Mouse (Mus musculus) midbrain, embryonic 15.5 days (tissue): ENCODE measurements around the gene A730015C16Rik. TPM values are rescaled to one million over a fixed set of nuclear protein-coding genes. Genes with fewer than 3 reads are reported as not detected.

Experiments
- ATAC-seq: fragments of 200-750 bp; cut with Nextera tagmentation; replicated peaks from 2 replicates; pipeline ENCODE4 v1.8.0; 2017; ENCODE audit warnings: moderate TSS enrichment
- H3K27ac ChIP-seq: fragments of 300-500 bp; sonication (generic); 2 replicates; pipeline ENCODE4 v1.5.1; 2015; ENCODE audit warnings: mild to moderate bottlenecking, inconsistent platforms
- H3K27me3 ChIP-seq: fragments of 300-500 bp; sonication (generic); replicated peaks from 2 replicates; pipeline ENCODE4 v1.6.1; 2015; ENCODE audit warnings: inconsistent platforms
- H3K36me3 ChIP-seq: fragments of 300-500 bp; sonication (generic); replicated peaks from 2 replicates; pipeline ENCODE4 v1.6.1; 2015; ENCODE audit warnings: inconsistent platforms
- H3K4me1 ChIP-seq: fragments of 300-500 bp; sonication (generic); 2 replicates; pipeline ENCODE4 v1.6.1; 2015; ENCODE audit warnings: inconsistent platforms
- H3K4me2 ChIP-seq: fragments of 300-500 bp; sonication (generic); 2 replicates; pipeline ENCODE4 v1.6.1; 2015; ENCODE audit warnings: inconsistent platforms, mild to moderate bottlenecking, moderate library complexity
- H3K4me3 ChIP-seq: fragments of 300-500 bp; sonication (generic); 2 replicates; pipeline ENCODE4 v1.5.1; 2015; ENCODE audit warnings: mild to moderate bottlenecking, inconsistent platforms
- H3K9ac ChIP-seq: fragments of 300-500 bp; sonication (generic); 2 replicates; pipeline ENCODE4 v1.6.1; 2015; ENCODE audit warnings: mild to moderate bottlenecking, inconsistent platforms
- H3K9me3 ChIP-seq: fragments of 300-500 bp; sonication (generic); 2 replicates; pipeline ENCODE4 v1.6.1; 2016; ENCODE audit warnings: inconsistent platforms
- WGBS: fragments of 180-500 bp; shearing (Covaris S2); methylation state at CpG from one replicate; pipeline ENCODE4 v1.1.7; 2015; ENCODE audit warnings: mixed read lengths; 5-methylcytosine and 5-hydroxymethylcytosine counted together
- polyA plus RNA-seq: library from polyadenylated mRNA; unstranded; fragments of >200 nt; fragmentation: Nextera tagmentation; extraction: Ambion mirVana; gene quantifications from 2 replicates; pipeline ENCODE4 v1.2.1, GENCODE M21; 2015

The A730015C16Rik gene
- polyA plus RNA-seq, 1 experiment from 2014 or later: 1.3 TPM

- Histone ChIP-seq H3K36me3 (peaks cover 3% of the 10 kb centered on the region), H3K4me2 (no peak overlapping the region), H3K27me3 (no peaks in the 10 kb centered on the region), H3K9me3 (no peaks in the 10 kb centered on the region), H3K4me3 (no peak overlapping the region), H3K27ac (no peak overlapping the region), H3K4me1 (no peaks in the 10 kb centered on the region), H3K9ac (no peak overlapping the region)
- 0 out of 2 replicates have a peak, but pooled peaks have one; percentile 33 for ATAC-seq
- 46% methylated on average over 6 of the region's 6 CpGs for WGBS
These were observed 36.9 kb downstream of the A730015C16Rik start for GRCm38 (mm10) chr4:108811550-108811949.

GRCm38 (mm10) chr4:108811142-108811541, 37.3 kb downstream of the A730015C16Rik start:
- no peaks in the 10 kb centered on the region for H3K9me3 ChIP-seq
- 70% methylated on average over 4 of the region's 4 CpGs for WGBS
- no peak overlapping the region for H3K9ac ChIP-seq
- H3K36me3 ChIP-seq: peaks cover 3% of the 10 kb centered on the region
- no peaks in the 10 kb centered on the region for H3K27me3 ChIP-seq
- 0 out of 2 replicates have a peak, but pooled peaks have one; percentile 27 for ATAC-seq
- no peak overlapping the region for H3K27ac ChIP-seq
- H3K4me2 ChIP-seq: no peak overlapping the region
- no peak overlapping the region for H3K4me3 ChIP-seq
- no peaks in the 10 kb centered on the region for H3K4me1 ChIP-seq

GRCm38 (mm10) chr4:108803535-108803934, 44.9 kb downstream of the A730015C16Rik start:
- Histone ChIP-seq H3K4me1 (no peaks in the 10 kb centered on the region), H3K27ac (no peak overlapping the region), H3K27me3 (no peaks in the 10 kb centered on the region), H3K36me3 (no peaks in the 10 kb centered on the region), H3K4me2 (no peak overlapping the region), H3K9me3 (no peaks in the 10 kb centered on the region), H3K9ac (no peak overlapping the region), H3K4me3 (no peak overlapping the region)
- ATAC-seq: no peak
- 77% methylated on average over 2 of the region's 2 CpGs for WGBS

- ATAC-seq: no peak
- Histone ChIP-seq H3K4me3 (no peak overlapping the region), H3K4me2 (no peak overlapping the region), H3K27ac (no peak overlapping the region), H3K9me3 (no peaks in the 10 kb centered on the region), H3K9ac (no peak overlapping the region), H3K27me3 (no peaks in the 10 kb centered on the region), H3K4me1 (no peaks in the 10 kb centered on the region), H3K36me3 (no peaks in the 10 kb centered on the region)
- 54% methylated on average over 2 of the region's 2 CpGs for WGBS
These were observed 50.2 kb downstream of the A730015C16Rik start for GRCm38 (mm10) chr4:108798083-108798830.

Other genes with a start within 250 kb of the A730015C16Rik start
- gene Cc2d1b, start 228.7 kb downstream of the A730015C16Rik start, polyA plus RNA-seq: 19.7 and 24.4 TPM in 2 replicates
- gene 3110021N24Rik, start 129.0 kb downstream of the A730015C16Rik start, polyA plus RNA-seq: 1.9 and 2.2 TPM in 2 replicates
- 6.4 TPM in 2 replicates for gene Zfyve9, start 67.8 kb downstream of the A730015C16Rik start, polyA plus RNA-seq
- gene Btf3l4, start 15.0 kb downstream of the A730015C16Rik start, polyA plus RNA-seq: 167 and 179 TPM in 2 replicates
- 63.8 and 67.4 TPM in 2 replicates for gene Txndc12, start 14.0 kb downstream of the A730015C16Rik start, polyA plus RNA-seq
- 24.1 and 24.4 TPM in 2 replicates for gene Kti12, start 834 bp downstream of the A730015C16Rik start, polyA plus RNA-seq
- gene Rab3b, start 30.4 kb upstream of the A730015C16Rik start, polyA plus RNA-seq: 141 and 148 TPM in 2 replicates
- gene Nrd1, start 152.0 kb upstream of the A730015C16Rik start, polyA plus RNA-seq: 76.4 and 80.0 TPM in 2 replicates